Mouse (Mus musculus): ENCODE data around the gene Hspa8. TPM values are rescaled to one million over a fixed set of nuclear protein-coding genes. Genes with fewer than 3 reads are reported as not detected.
A peak's percentile ranks its signal among the peaks of the same experiment; 100 is the strongest.
"Not testable (repeated sequence)": the region's sequence is repeated elsewhere in the genome, so short reads cannot be mapped to it uniquely, and the experiment has no call there.

Gene Hspa8
- total RNA-seq, 4 experiments from 2014 or later = 1,250 to 2,890 (median 1,476) TPM

GRCm38 (mm10) chr9:40784374-40784967, 16.3 kb upstream of the Hspa8 start:
- no peak for DNase-seq

GRCm38 (mm10) chr9:40785452-40785851, 15.3 kb upstream of the Hspa8 start:
- no peak for DNase-seq

GRCm38 (mm10) chr9:40786820-40787219, 14.0 kb upstream of the Hspa8 start:
- not testable (repeated sequence) for DNase-seq

- no peak for DNase-seq
Observed at GRCm38 (mm10) chr9:40791864-40792633, 8.7 kb upstream of the Hspa8 start.

- no peak for DNase-seq
Observed at GRCm38 (mm10) chr9:40793581-40793980, 7.2 kb upstream of the Hspa8 start.

- DNase-seq = no peak
Observed at GRCm38 (mm10) chr9:40794251-40794650, 6.5 kb upstream of the Hspa8 start.

- no peak for DNase-seq
Observed at GRCm38 (mm10) chr9:40794926-40795325, 5.9 kb upstream of the Hspa8 start.

GRCm38 (mm10) chr9:40795562-40795961, 5.2 kb upstream of the Hspa8 start:
- DNase-seq = no peak

- DNase-seq = no peak
Observed at GRCm38 (mm10) chr9:40796054-40796453, 4.7 kb upstream of the Hspa8 start.

- DNase-seq = no peak
Observed at GRCm38 (mm10) chr9:40798247-40798960, 2.4 kb upstream of the Hspa8 start.

GRCm38 (mm10) chr9:40799112-40799511, 1.7 kb upstream of the Hspa8 start:
- no peak for DNase-seq

- peak; percentile 88 for DNase-seq
Observed at GRCm38 (mm10) chr9:40799837-40800501, 815 bp upstream of the Hspa8 start.

GRCm38 (mm10) chr9:40801614-40802532, 1.1 kb downstream of the Hspa8 start:
- peak; percentile 54 for DNase-seq

- not testable (repeated sequence) for DNase-seq
Observed at GRCm38 (mm10) chr9:40802533-40802875, 1.7 kb downstream of the Hspa8 start.

- DNase-seq = not testable (repeated sequence)
Observed at GRCm38 (mm10) chr9:40804576-40804975, 3.8 kb downstream of the Hspa8 start.

- peak; percentile 50 for DNase-seq
Observed at GRCm38 (mm10) chr9:40805263-40805662, 4.5 kb downstream of the Hspa8 start.

GRCm38 (mm10) chr9:40806440-40807288, 5.9 kb downstream of the Hspa8 start:
- peak; percentile 47 for DNase-seq

- no peak for DNase-seq
Observed at GRCm38 (mm10) chr9:40807289-40807920, 6.6 kb downstream of the Hspa8 start.

- no peak for DNase-seq
Observed at GRCm38 (mm10) chr9:40808061-40808906, 7.5 kb downstream of the Hspa8 start.

All from adrenal gland, adult 8-10 months (tissue).